29 mouse cellular contexts compared by ENCODE assay signal in the genomic region with DNA sequence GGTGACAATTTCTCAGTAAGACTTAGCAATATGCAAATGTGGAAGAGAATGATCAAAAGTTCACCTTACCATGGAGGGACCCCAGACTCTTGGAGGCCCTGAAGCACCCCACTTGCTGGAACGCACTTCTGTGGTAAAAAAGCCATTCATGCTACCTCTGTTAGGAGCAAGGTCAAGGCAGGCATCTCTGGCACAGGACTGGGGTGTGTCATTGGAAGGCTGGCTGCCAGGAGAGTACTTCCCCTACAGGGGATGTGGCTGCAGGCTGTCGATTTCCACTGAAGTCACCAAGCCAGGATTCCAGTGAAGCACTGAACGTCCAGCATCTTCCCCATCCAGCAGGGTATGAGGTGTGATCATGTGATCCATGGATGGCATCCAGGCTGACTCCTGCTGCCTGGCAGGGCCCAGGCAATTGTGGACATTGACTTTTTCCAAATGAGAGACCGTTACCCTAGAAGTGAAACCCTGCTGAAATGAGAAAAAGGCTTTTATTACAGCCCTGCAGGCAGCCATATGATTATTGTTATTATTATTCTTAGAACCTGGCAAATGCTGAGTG. TPM values are rescaled to one million over a fixed set of nuclear protein-coding genes. Genes with fewer than 3 reads are reported as not detected.
A peak's percentile ranks its signal among the peaks of the same experiment; 100 is the strongest.
DNase-seq lines count a peak whose midpoint lies in the region; ATAC-seq lines count a peak whose summit lies in the region.
"Had no signal": no experiment of that assay in that cellular context is flagged by ENCODE, and none has a peak within 500 bp of the region (broad histone marks: within the 10 kb centered on the region; RNA-seq: fewer than 3 reads in every experiment).

No protein-coding gene starts in this region.

- no peaks in the 10 kb centered on the region for H3K9me3 ChIP-seq in liver, embryonic 13.5 days (replicated peaks)
- H3K9me3 ChIP-seq: forebrain, embryonic 12.5 days; heart, embryonic 10.5 days; heart, embryonic 15.5 days; hindbrain, embryonic 12.5 days; kidney, embryonic 15.5 days; limb, embryonic 15.5 days; neural tube, embryonic 15.5 days had no signal

- DNase-seq in cerebellum, postnatal 25 days, result peak; percentile 9 to 11
- no peak for DNase-seq in cerebellum, adult 11-12 months
- DNase-seq in liver, embryonic 13.5 days, result no peak
- DNase-seq in liver, result no peak
- no peak for DNase-seq in urinary bladder, adult 18-20 months (ENCODE audit: low spot score in 2 of 2)
- DNase-seq in layer of hippocampus, adult 11-12 months (ENCODE audit: low spot score), result no peak
- DNase-seq: adrenal gland, postnatal 10 days; forebrain, postnatal 0 days; gastrocnemius, postnatal 10 days; kidney, adult 18-20 months; kidney, postnatal 25 days; lung, adult 2 months; lung, postnatal 10 days; midbrain, embryonic 14.5 days; retina, postnatal 1 day; right cerebral cortex, postnatal 14 days; thymus, postnatal 25 days had no signal

- 0 out of 2 replicates have a peak overlapping the region, but pooled peaks have one; percentile 18 for H3K9ac ChIP-seq in liver, embryonic 13.5 days
- H3K9ac ChIP-seq: forebrain, embryonic 12.5 days; forebrain, postnatal 0 days; heart, embryonic 15.5 days; hindbrain, embryonic 12.5 days; kidney, embryonic 15.5 days; limb, embryonic 15.5 days; neural tube, embryonic 15.5 days had no signal

- H3K27ac ChIP-seq in liver, embryonic 13.5 days, result peak overlapping the region; percentile 24
- H3K27ac ChIP-seq: forebrain, embryonic 12.5 days; heart, embryonic 10.5 days; heart, embryonic 15.5 days; hindbrain, embryonic 12.5 days; kidney, embryonic 15.5 days; layer of hippocampus, adult 2 months; left cerebral cortex, adult 2 months; limb, embryonic 15.5 days; neural tube, embryonic 15.5 days had no signal

- no peaks in the 10 kb centered on the region for H3K27me3 ChIP-seq in liver, embryonic 13.5 days
- H3K27me3 ChIP-seq: forebrain, embryonic 12.5 days; heart, embryonic 15.5 days; hindbrain, embryonic 12.5 days; kidney, embryonic 15.5 days; limb, embryonic 15.5 days; neural tube, embryonic 15.5 days had no signal

- WGBS in liver, embryonic 13.5 days (ENCODE audit: insufficient replicate concordance), result 68% methylated on average over 4 of the region's 4 CpGs

- no peak for ATAC-seq in liver, embryonic 13.5 days (ENCODE audit: low read depth)
- ATAC-seq in CD4-positive, CD25-positive, alpha-beta regulatory T cell, adult 4 months, result peak; percentile 11
- peak; percentile 13; the same call in 1 of the 2 replicates for ATAC-seq in common myeloid progenitor, adult 5-6 weeks (replicated peaks; ENCODE audit: low read depth, poor library complexity, severe bottlenecking)
- ATAC-seq: forebrain, postnatal 0 days had no signal

- peaks cover 58% of the 10 kb centered on the region for H3K4me1 ChIP-seq in liver, embryonic 13.5 days (replicated peaks)
- H3K4me1 ChIP-seq: forebrain, embryonic 12.5 days; heart, embryonic 10.5 days; heart, embryonic 15.5 days; hindbrain, embryonic 12.5 days; kidney, embryonic 15.5 days; limb, embryonic 15.5 days; neural tube, embryonic 15.5 days had no signal

- H3K4me2 ChIP-seq in liver, embryonic 13.5 days, result no peak overlapping the region
- H3K4me2 ChIP-seq: forebrain, embryonic 12.5 days; heart, embryonic 15.5 days; hindbrain, embryonic 12.5 days; kidney, embryonic 15.5 days; limb, embryonic 15.5 days; neural tube, embryonic 15.5 days had no signal

- peaks cover 81% of the 10 kb centered on the region for H3K36me3 ChIP-seq in liver, embryonic 13.5 days
- H3K36me3 ChIP-seq: forebrain, embryonic 12.5 days; heart, embryonic 10.5 days; heart, embryonic 15.5 days; hindbrain, embryonic 12.5 days; kidney, embryonic 15.5 days; limb, embryonic 15.5 days; neural tube, embryonic 15.5 days had no signal

- H3K4me3 ChIP-seq in liver, embryonic 13.5 days (replicated peaks), result no peak overlapping the region
- H3K4me3 ChIP-seq: erythroblast, embryonic 14.5 days; forebrain, embryonic 12.5 days; heart, embryonic 10.5 days; heart, embryonic 15.5 days; hindbrain, embryonic 12.5 days; kidney, embryonic 15.5 days; layer of hippocampus, adult 2 months; left cerebral cortex, adult 2 months; limb, embryonic 15.5 days; neural tube, embryonic 15.5 days had no signal

RNA-seq across cellular contexts. Expression of a gene that starts 32.9 kb away (rescaled TPM):
- 28.3 and 44.6 TPM in 2 replicates for polyA plus RNA-seq in liver, embryonic 13.5 days (2015; fragmentation: Nextera tagmentation; extraction: Ambion mirVana)
- polyA plus RNA-seq in CD4-positive, CD25-positive, alpha-beta regulatory T cell, adult 4 months (2017; shearing (Covaris generic)), result 100 to 1,000 TPM; 130 to 149 TPM
- 197 and 213 TPM in 2 replicates for total RNA-seq in common myeloid progenitor, adult 5-6 weeks (2017)

Comparison
In these comparisons a context has a peak if more than half of its experiments do, and no peak if none do; other contexts are left out.
1. DNase-seq: peak in cerebellum, postnatal 25 days (2 of 2); none in cerebellum, adult 11-12 months (single experiment), liver, embryonic 13.5 days (single experiment), liver (single experiment), urinary bladder, adult 18-20 months (0 of 2) and layer of hippocampus, adult 11-12 months (single experiment).